Mouse (Mus musculus) CH12.LX (cell line): ENCODE results near the gene Cdx4. TPM values are rescaled to one million over a fixed set of nuclear protein-coding genes. Genes with fewer than 3 reads are reported as not detected.
A peak's percentile ranks its signal among the peaks of the same experiment; 100 is the strongest.

Experiments used
- DNase-seq: peaks from one replicate; pipeline ENCODE4 v3.0.0-alpha.2; 2013; ENCODE audit errors: extremely low read depth
- H3K27ac ChIP-seq: 2 replicates; pipeline ENCODE4 v1.5.1; 2012; ENCODE audit warnings: low read depth, mild to moderate bottlenecking, control low read depth, moderate library complexity; ENCODE audit not compliant: insufficient read depth
- H3K27me3 ChIP-seq: replicated peaks from 2 replicates; pipeline ENCODE3; 2012; ENCODE audit warnings: inconsistent platforms
- H3K36me3 ChIP-seq, 2 experiments: replicated peaks in 1 of 2; 2 replicates each; pipeline versions ENCODE3 to v1.6.1; 2012; ENCODE audit warnings: inconsistent platforms in 1 of 2, low read length in 1 of 2, mild to moderate bottlenecking in 1 of 2, mixed read lengths in 1 of 2, moderate library complexity in 1 of 2; ENCODE audit not compliant: control insufficient read depth in 1 of 2, insufficient read depth in 1 of 2
- H3K4me1 ChIP-seq, 2 experiments: 2 replicates each; pipeline ENCODE4 v1.6.1; 2012; ENCODE audit warnings: inconsistent platforms in 1 of 2, moderate library complexity in 1 of 2; ENCODE audit not compliant: insufficient read depth in 2 of 2, control insufficient read depth in 1 of 2
- H3K4me2 ChIP-seq: 2 replicates; pipeline ENCODE4 v1.6.1; 2012; ENCODE audit warnings: low read depth, mild to moderate bottlenecking, control low read depth; ENCODE audit not compliant: poor library complexity, insufficient read depth, severe bottlenecking
- H3K4me3 ChIP-seq, 3 experiments: fragments of 150-350 bp in 1 of 3; sonication (generic) in 1 of 3; replicated peaks in 1 of 3; 2 replicates each; pipeline versions ENCODE3 to v1.5.1; 2011 to 2012; ENCODE audit warnings: low read depth in 2 of 3, low read length in 2 of 3, mild to moderate bottlenecking in 2 of 3, moderate library complexity in 2 of 3, control low read depth in 1 of 3, improper control_type of control experiment in 1 of 3, inconsistent platforms in 1 of 3, mixed read lengths in 1 of 3; ENCODE audit not compliant: poor library complexity in 1 of 3
- H3K79me2 ChIP-seq: replicated peaks from 2 replicates; pipeline ENCODE4 v1.6.1; 2012; ENCODE audit warnings: mild to moderate bottlenecking, moderate library complexity; ENCODE audit not compliant: control insufficient read depth, poor library complexity, insufficient read depth, severe bottlenecking; ENCODE audit errors: extremely low read depth
- H3K9ac ChIP-seq: 2 replicates; pipeline ENCODE4 v1.6.1; 2012; ENCODE audit warnings: low read depth, mild to moderate bottlenecking, control low read depth, moderate library complexity; ENCODE audit not compliant: insufficient read depth
- H3K9me3 ChIP-seq: replicated peaks from 2 replicates; pipeline ENCODE3; 2012; ENCODE audit warnings: low read length, inconsistent platforms, mixed read lengths
- BHLHE40 ChIP-seq: IDR thresholded peaks from 2 replicates; pipeline ENCODE4 v1.6.1; 2011; ENCODE audit warnings: mild to moderate bottlenecking, low read depth, low read length, improper control_type of control experiment
- CHD1 ChIP-seq: IDR thresholded peaks from 2 replicates; pipeline ENCODE4 v1.6.1; 2012; ENCODE audit warnings: low read depth, low read length, improper control_type of control experiment, inconsistent platforms
- CHD2 ChIP-seq: IDR thresholded peaks from 2 replicates; pipeline ENCODE4 v1.6.1; 2011; ENCODE audit warnings: low read length, improper control_type of control experiment
- EP300 ChIP-seq: IDR thresholded peaks from 2 replicates; pipeline ENCODE4 v1.6.1; 2011; ENCODE audit warnings: low read length, improper control_type of control experiment
- ETS1 ChIP-seq: conservative IDR thresholded peaks from 2 replicates; pipeline ENCODE4 v1.6.1; 2012; ENCODE audit warnings: low read depth, mild to moderate bottlenecking, inconsistent platforms, low read length, improper control_type of control experiment, moderate library complexity
- GABPA ChIP-seq: IDR thresholded peaks from 2 replicates; pipeline ENCODE4 v1.6.1; 2012; ENCODE audit warnings: low read depth, low read length, improper control_type of control experiment, inconsistent platforms; ENCODE audit not compliant: insufficient replicate concordance
- IRF4 ChIP-seq: IDR thresholded peaks from 2 replicates; pipeline ENCODE4 v1.6.1; 2014; ENCODE audit warnings: low read depth, mild to moderate bottlenecking, inconsistent platforms, low read length, improper control_type of control experiment
- JUND ChIP-seq: conservative IDR thresholded peaks from 2 replicates; pipeline ENCODE4 v1.6.1; 2011; ENCODE audit warnings: low read depth, low read length, improper control_type of control experiment
- MAX ChIP-seq: IDR thresholded peaks from 2 replicates; pipeline ENCODE4 v1.6.1; 2011; ENCODE audit warnings: low read length, improper control_type of control experiment
- MAZ ChIP-seq: IDR thresholded peaks from 2 replicates; pipeline ENCODE4 v1.6.1; 2012; ENCODE audit warnings: low read depth, mild to moderate bottlenecking, inconsistent platforms, low read length, improper control_type of control experiment, moderate library complexity
- MYC ChIP-seq: IDR thresholded peaks from 2 replicates; pipeline ENCODE4 v1.6.1; 2011; ENCODE audit warnings: low read depth, mild to moderate bottlenecking, improper control_type of control experiment, low read length
- NELFE ChIP-seq: IDR thresholded peaks from 2 replicates; pipeline ENCODE4 v1.6.1; 2011; ENCODE audit warnings: low read depth, low read length, improper control_type of control experiment
- NRF1 ChIP-seq: IDR thresholded peaks from 2 replicates; pipeline ENCODE4 v1.6.1; 2014; ENCODE audit warnings: low read depth, mild to moderate bottlenecking, inconsistent platforms, low read length, improper control_type of control experiment, moderate library complexity
- PAX5 ChIP-seq: IDR thresholded peaks from 2 replicates; pipeline ENCODE4 v1.6.1; 2012; ENCODE audit warnings: low read length, inconsistent platforms, mixed read lengths
- POLR2A ChIP-seq: IDR thresholded peaks from 2 replicates; pipeline ENCODE4 v1.6.1; 2011; ENCODE audit warnings: low read depth, mild to moderate bottlenecking, improper control_type of control experiment, low read length
- POLR2AphosphoS2 ChIP-seq: IDR thresholded peaks from 2 replicates; pipeline ENCODE4 v1.6.1; 2011; ENCODE audit warnings: low read depth, low read length, improper control_type of control experiment
- TBP ChIP-seq: conservative IDR thresholded peaks from 2 replicates; pipeline ENCODE4 v1.6.1; 2011; ENCODE audit warnings: low read depth, low read length, improper control_type of control experiment
- TCF12 ChIP-seq: IDR thresholded peaks from 2 replicates; pipeline ENCODE4 v1.6.1; 2014; ENCODE audit warnings: low read depth, mild to moderate bottlenecking, inconsistent platforms, low read length, improper control_type of control experiment
- UBTF ChIP-seq: IDR thresholded peaks from 2 replicates; pipeline ENCODE4 v1.6.1; 2012; ENCODE audit warnings: low read depth, mild to moderate bottlenecking, inconsistent platforms, low read length, improper control_type of control experiment, moderate library complexity
- USF1 ChIP-seq: IDR thresholded peaks from 2 replicates; pipeline ENCODE4 v1.6.1; 2014; ENCODE audit warnings: low read depth, mild to moderate bottlenecking, inconsistent platforms, low read length, improper control_type of control experiment
- USF2 ChIP-seq: conservative IDR thresholded peaks from 2 replicates; pipeline ENCODE4 v1.6.1; 2011; ENCODE audit warnings: low read depth, low read length, improper control_type of control experiment
- ZKSCAN1 ChIP-seq: IDR thresholded peaks from 2 replicates; pipeline ENCODE4 v1.6.1; 2012; ENCODE audit warnings: low read depth, inconsistent platforms, low read length, improper control_type of control experiment, borderline replicate concordance
- ZMIZ1 ChIP-seq: IDR thresholded peaks from 2 replicates; pipeline ENCODE4 v1.6.1; 2012; ENCODE audit warnings: low read depth, mild to moderate bottlenecking, inconsistent platforms, low read length, improper control_type of control experiment
- dilution Hi-C: fragments of 300-500 bp; cut with MboI; formaldehyde crosslinking; loops from 2 replicates; pipeline ENCODE4 v1.14.3; 2020; ENCODE audit warnings: low sequenced_read_pairs; ENCODE audit not compliant: extremely low pct_unique_long_range_greater_than_20kb, extremely low pct_ligation_motif_present
- in situ Hi-C: fragments of 300-500 bp; cut with MboI; formaldehyde crosslinking; loops from 3 replicates; pipeline ENCODE4 v1.14.3; 2019; ENCODE audit warnings: low sequenced_read_pairs, low pct_ligation_motif_present, low pct_unique_long_range_greater_than_20kb, mixed read lengths
- polyA plus RNA-seq: library from polyadenylated mRNA; unstranded; fragments of >175 nt; gene quantifications from 2 replicates; pipeline ENCODE4 v1.2.1, GENCODE M21; 2012; ENCODE audit warnings: low read depth; ENCODE audit not compliant: insufficient read length
- total RNA-seq, 2 experiments: library from RNA; depleted of rRNA; stranded (reverse); fragments of 300-350 nt in 1 of 2; fragments of >200 nt in 1 of 2; gene quantifications; 2 replicates each; pipeline ENCODE4 v1.2.3; 2012 to 2014

Cdx4 gene
- total and polyA plus RNA-seq, 3 experiments: not detected

- Histone ChIP-seq H3K9ac (no peak overlapping the region), H3K4me2 (no peak overlapping the region), H3K36me3 (no peaks in the 10 kb centered on the region), H3K27me3 (no peaks in the 10 kb centered on the region), H3K27ac (no peak overlapping the region), H3K79me2 (no peaks in the 10 kb centered on the region), H3K4me1 (no peaks in the 10 kb centered on the region), H3K4me3 (no peak overlapping the region), H3K9me3 (no peaks in the 10 kb centered on the region)
- in situ Hi-C loops: no loop called here
- dilution Hi-C loops: no loop called here
- DNase-seq: no peak
- TF ChIP-seq IRF4: no peak
- no peak for TF ChIP-seq CHD1
- no peak for TF ChIP-seq TBP
- no peak for TF ChIP-seq JUND
- no peak for TF ChIP-seq PAX5
- no peak for TF ChIP-seq MAX
- no peak for TF ChIP-seq CHD2
- no peak for TF ChIP-seq ETS1
- TF ChIP-seq EP300: no peak
- no peak for TF ChIP-seq USF2
Measured at GRCm38 (mm10) chrX:103366201-103366600, 45.0 kb downstream of the Cdx4 start.

- H3K4me2 ChIP-seq: peak overlapping the region; percentile 36
- no peaks in the 10 kb centered on the region for H3K36me3 ChIP-seq
- in situ Hi-C loops (no loop called here), dilution Hi-C loops (no loop called here)
- no peaks in the 10 kb centered on the region for H3K27me3 ChIP-seq
- H3K9ac ChIP-seq: no peak overlapping the region
- no peaks in the 10 kb centered on the region for H3K4me1 ChIP-seq
- H3K9me3 ChIP-seq: no peaks in the 10 kb centered on the region
- TF ChIP-seq BHLHE40 (0 out of 2 replicates have a peak, but pooled peaks have one; percentile 30), JUND (no peak), GABPA (no peak), CHD2 (no peak), MAZ (no peak), PAX5 (no peak), TCF12 (0 out of 2 replicates have a peak, but pooled peaks have one; percentile 21), UBTF (no peak), ZKSCAN1 (no peak), EP300 (peak; percentile 84), NRF1 (no peak), NELFE (no peak), POLR2A (no peak), USF1 (no peak), POLR2AphosphoS2 (no peak), MYC (no peak), IRF4 (peak; percentile 78; the same call in 1 of the 2 replicates), ZMIZ1 (no peak), TBP (no peak)
- peak; percentile 11 for DNase-seq
- H3K79me2 ChIP-seq: no peaks in the 10 kb centered on the region
- no peak overlapping the region for H3K4me3 ChIP-seq
- no peak overlapping the region for H3K27ac ChIP-seq
Measured at GRCm38 (mm10) chrX:103368650-103369049, 47.5 kb downstream of the Cdx4 start.
